Mouse (Mus musculus): ENCODE data around the gene Olfr1177-ps. TPM values are rescaled to one million over a fixed set of nuclear protein-coding genes. Genes with fewer than 3 reads are reported as not detected.

Gene Olfr1177-ps
- not detected for polyA plus RNA-seq (2014; fragmentation: Illumina TruSeq; extraction: RNeasy Lipid Tissue Mini Kit (QIAGEN cat#74804); ENCODE audit: low replicate concordance)

DNA sequence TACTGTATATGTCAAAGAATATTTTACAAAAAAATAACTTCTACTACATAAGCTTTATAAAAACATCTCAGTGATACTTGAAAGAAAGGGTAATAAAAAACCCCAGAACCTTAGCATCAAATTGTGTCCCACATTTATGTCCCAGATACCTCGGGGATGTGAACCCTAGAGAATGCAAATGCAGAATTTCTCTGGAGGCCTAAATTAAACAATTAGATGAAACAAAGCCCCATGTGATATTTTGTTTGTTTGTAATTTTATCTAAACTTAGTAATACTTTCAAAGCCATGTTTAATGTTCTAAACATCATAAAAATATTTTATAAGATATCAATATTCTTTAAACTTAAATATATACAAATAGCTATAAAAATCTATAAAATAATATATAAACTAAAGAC is at the start of gene Olfr1177-ps:
Gene Olfr1177-ps, minus strand, starts transcription at position 101 of the 400 bp plus-strand sequence.

GRCm38 (mm10) chr2:88386762-88387161 is 40.5 kb upstream of the Olfr1177-ps start, which contains the start of gene Olfr1178:
Gene Olfr1178, plus strand, starts transcription at chr2:88387062.

GRCm38 (mm10) chr2:88336421-88336820 is 9.9 kb downstream of the Olfr1177-ps start, which contains the start of gene Olfr1176:
Gene Olfr1176, plus strand, starts transcription at chr2:88336721.

DNA sequence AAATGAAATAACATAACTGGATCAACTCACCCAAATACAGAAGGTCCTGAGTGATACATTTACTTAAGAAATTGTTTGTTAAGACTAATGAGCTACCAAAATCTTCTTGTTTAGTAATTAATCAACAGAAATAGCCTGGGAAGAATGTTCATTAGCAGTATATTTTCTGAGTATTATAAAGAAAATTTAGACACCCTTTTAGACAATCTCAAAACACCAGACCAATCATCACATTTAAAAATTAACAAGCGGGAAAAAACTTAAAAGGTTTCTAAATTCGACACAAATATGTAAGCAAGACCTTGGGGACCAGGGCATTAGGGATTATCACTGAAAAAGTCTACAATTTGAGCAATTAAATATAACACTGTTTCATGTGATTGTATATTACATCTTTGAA is 19.2 kb downstream of the Olfr1177-ps start, which contains the start of gene Olfr1175-ps:
Gene Olfr1175-ps, minus strand, starts transcription at position 101 of the 400 bp plus-strand sequence.

GRCm38 (mm10) chr2:88315035-88315434 is 31.3 kb downstream of the Olfr1177-ps start, which contains the start of gene Olfr1174-ps:
Gene Olfr1174-ps, minus strand, starts transcription at chr2:88315135.

Other genes with a start within 250 kb of the Olfr1177-ps start
- gene Olfr1166, start 218.2 kb downstream of the Olfr1177-ps start, polyA plus RNA-seq (2014; fragmentation: Illumina TruSeq; extraction: RNeasy Lipid Tissue Mini Kit (QIAGEN cat#74804); ENCODE audit: low replicate concordance), result not detected
- not detected for gene Olfr1167, start 191.3 kb downstream of the Olfr1177-ps start, polyA plus RNA-seq (2014; fragmentation: Illumina TruSeq; extraction: RNeasy Lipid Tissue Mini Kit (QIAGEN cat#74804); ENCODE audit: low replicate concordance)
- not detected for gene Olfr1168, start 164.6 kb downstream of the Olfr1177-ps start, polyA plus RNA-seq (2014; fragmentation: Illumina TruSeq; extraction: RNeasy Lipid Tissue Mini Kit (QIAGEN cat#74804); ENCODE audit: low replicate concordance)
- gene Olfr1170, start 118.2 kb downstream of the Olfr1177-ps start, polyA plus RNA-seq (2014; fragmentation: Illumina TruSeq; extraction: RNeasy Lipid Tissue Mini Kit (QIAGEN cat#74804); ENCODE audit: low replicate concordance), result not detected
- gene Olfr1173, start 66.6 kb downstream of the Olfr1177-ps start, polyA plus RNA-seq (2014; fragmentation: Illumina TruSeq; extraction: RNeasy Lipid Tissue Mini Kit (QIAGEN cat#74804); ENCODE audit: low replicate concordance), result not detected
- gene Olfr1174-ps, start 31.4 kb downstream of the Olfr1177-ps start, polyA plus RNA-seq (2014; fragmentation: Illumina TruSeq; extraction: RNeasy Lipid Tissue Mini Kit (QIAGEN cat#74804); ENCODE audit: low replicate concordance), result not detected
- not detected for gene Olfr1175-ps, start 19.3 kb downstream of the Olfr1177-ps start, polyA plus RNA-seq (2014; fragmentation: Illumina TruSeq; extraction: RNeasy Lipid Tissue Mini Kit (QIAGEN cat#74804); ENCODE audit: low replicate concordance)
- not detected for gene Olfr1176, start 9.8 kb downstream of the Olfr1177-ps start, polyA plus RNA-seq (2014; fragmentation: Illumina TruSeq; extraction: RNeasy Lipid Tissue Mini Kit (QIAGEN cat#74804); ENCODE audit: low replicate concordance)
- gene Olfr1178, start 40.6 kb upstream of the Olfr1177-ps start, polyA plus RNA-seq (2014; fragmentation: Illumina TruSeq; extraction: RNeasy Lipid Tissue Mini Kit (QIAGEN cat#74804); ENCODE audit: low replicate concordance), result not detected
- not detected for gene Olfr1179, start 60.0 kb upstream of the Olfr1177-ps start, polyA plus RNA-seq (2014; fragmentation: Illumina TruSeq; extraction: RNeasy Lipid Tissue Mini Kit (QIAGEN cat#74804); ENCODE audit: low replicate concordance)
- gene Olfr1180, start 72.7 kb upstream of the Olfr1177-ps start, polyA plus RNA-seq (2014; fragmentation: Illumina TruSeq; extraction: RNeasy Lipid Tissue Mini Kit (QIAGEN cat#74804); ENCODE audit: low replicate concordance), result not detected
- not detected for gene Olfr1181, start 79.7 kb upstream of the Olfr1177-ps start, polyA plus RNA-seq (2014; fragmentation: Illumina TruSeq; extraction: RNeasy Lipid Tissue Mini Kit (QIAGEN cat#74804); ENCODE audit: low replicate concordance)
- not detected for gene Gm13757, start 102.6 kb upstream of the Olfr1177-ps start, polyA plus RNA-seq (2014; fragmentation: Illumina TruSeq; extraction: RNeasy Lipid Tissue Mini Kit (QIAGEN cat#74804); ENCODE audit: low replicate concordance)
- not detected for gene Olfr1183, start 108.4 kb upstream of the Olfr1177-ps start, polyA plus RNA-seq (2014; fragmentation: Illumina TruSeq; extraction: RNeasy Lipid Tissue Mini Kit (QIAGEN cat#74804); ENCODE audit: low replicate concordance)
- gene Olfr1184, start 137.1 kb upstream of the Olfr1177-ps start, polyA plus RNA-seq (2014; fragmentation: Illumina TruSeq; extraction: RNeasy Lipid Tissue Mini Kit (QIAGEN cat#74804); ENCODE audit: low replicate concordance), result not detected
- gene Olfr1185-ps1, start 146.8 kb upstream of the Olfr1177-ps start, polyA plus RNA-seq (2014; fragmentation: Illumina TruSeq; extraction: RNeasy Lipid Tissue Mini Kit (QIAGEN cat#74804); ENCODE audit: low replicate concordance), result not detected
- gene Olfr1186, start 172.1 kb upstream of the Olfr1177-ps start, polyA plus RNA-seq (2014; fragmentation: Illumina TruSeq; extraction: RNeasy Lipid Tissue Mini Kit (QIAGEN cat#74804); ENCODE audit: low replicate concordance), result not detected
- not detected for gene Olfr1188, start 210.4 kb upstream of the Olfr1177-ps start, polyA plus RNA-seq (2014; fragmentation: Illumina TruSeq; extraction: RNeasy Lipid Tissue Mini Kit (QIAGEN cat#74804); ENCODE audit: low replicate concordance)
- not detected for gene Olfr1189, start 240.0 kb upstream of the Olfr1177-ps start, polyA plus RNA-seq (2014; fragmentation: Illumina TruSeq; extraction: RNeasy Lipid Tissue Mini Kit (QIAGEN cat#74804); ENCODE audit: low replicate concordance)

Measured in small intestine, adult 10 weeks (tissue).